ENCODE assay signal across 8 mouse cellular contexts in genomic region chr4:143258517-143258916, GRCm38 (mm10). TPM values are rescaled to one million over a fixed set of nuclear protein-coding genes. Genes with fewer than 3 reads are reported as not detected.
DNase-seq lines count a peak whose midpoint lies in the region; ATAC-seq and TF ChIP-seq lines count a peak whose summit lies in the region.

No protein-coding gene starts in this region.

- WGBS in forebrain, embryonic 13.5 days = 34% methylated on average over 19 of the region's 19 CpGs
- 33% methylated on average over 19 of the region's 19 CpGs for WGBS in hindbrain, embryonic 13.5 days
- WGBS in limb, embryonic 14.5 days = 36% methylated on average over 19 of the region's 19 CpGs
- WGBS in midbrain, embryonic 13.5 days = 43% methylated on average over 19 of the region's 19 CpGs
- 34% methylated on average over 19 of the region's 19 CpGs for whole genome bisulfite sequencing in stomach, embryonic 16.5 days

- DNase-seq in adrenal gland, adult (ENCODE audit: inconsistent age in 2 of 2, low spot score in 1 of 2) = peak; percentile 38 to 86
- no peak for DNase-seq in adrenal gland, adult 8-10 months
- DNase-seq in adrenal gland, postnatal 10 days = peak; percentile 86
- DNase-seq in limb, embryonic 14.5 days (ENCODE audit: low spot score) = no peak

- no peaks in the 10 kb centered on the region for H3K27me3 ChIP-seq in forebrain, embryonic 13.5 days
- H3K27me3 ChIP-seq in hindbrain, embryonic 13.5 days = no peaks in the 10 kb centered on the region
- no peaks in the 10 kb centered on the region for H3K27me3 ChIP-seq in limb, embryonic 14.5 days (ENCODE audit: control insufficient read depth, insufficient read depth, low read length)
- H3K27me3 ChIP-seq in midbrain, embryonic 13.5 days = no peaks in the 10 kb centered on the region
- H3K27me3 ChIP-seq in stomach, embryonic 16.5 days (ENCODE audit: control insufficient read depth, insufficient read depth, low read length) = no peaks in the 10 kb centered on the region

- no peak overlapping the region for H3K9ac ChIP-seq in forebrain, embryonic 13.5 days
- H3K9ac ChIP-seq in hindbrain, embryonic 13.5 days = no peak overlapping the region
- no peak overlapping the region for H3K9ac ChIP-seq in limb, embryonic 14.5 days (ENCODE audit: low read depth, low read length, severe bottlenecking)
- no peak overlapping the region for H3K9ac ChIP-seq in midbrain, embryonic 13.5 days (replicated peaks)
- no peak overlapping the region for H3K9ac ChIP-seq in stomach, embryonic 16.5 days (ENCODE audit: low read length)

- peak; percentile 41; the same call in 1 of the 2 replicates for ATAC-seq in forebrain, embryonic 13.5 days
- peak; percentile 39; the same call in 1 of the 2 replicates for ATAC-seq in hindbrain, embryonic 13.5 days (ENCODE audit: low FRiP score)
- ATAC-seq in limb, embryonic 14.5 days (ENCODE audit: low FRiP score, low read depth) = 0 out of 2 replicates have a peak, but pooled peaks have one; percentile 39
- peak; percentile 73 for ATAC-seq in midbrain, embryonic 13.5 days
- ATAC-seq in stomach, embryonic 16.5 days (ENCODE audit: insufficient read depth, low FRiP score) = 0 out of 2 replicates have a peak, but pooled peaks have one; percentile 25

- peak overlapping the region; percentile 33 for H3K4me2 ChIP-seq in forebrain, embryonic 13.5 days
- H3K4me2 ChIP-seq in hindbrain, embryonic 13.5 days = peak overlapping the region; percentile 24
- H3K4me2 ChIP-seq in limb, embryonic 14.5 days (replicated peaks; ENCODE audit: low read depth, low read length, severe bottlenecking) = peak overlapping the region; percentile 37
- H3K4me2 ChIP-seq in midbrain, embryonic 13.5 days (replicated peaks) = peak overlapping the region; percentile 26; the same call in 1 of the 2 replicates
- peak overlapping the region; percentile 43 for H3K4me2 ChIP-seq in stomach, embryonic 16.5 days (ENCODE audit: low read depth, low read length)

- no peak overlapping the region for H3K4me3 ChIP-seq in forebrain, embryonic 13.5 days
- H3K4me3 ChIP-seq in hindbrain, embryonic 13.5 days = no peak overlapping the region
- H3K4me3 ChIP-seq in limb, embryonic 14.5 days (replicated peaks; ENCODE audit: low read length) = no peak overlapping the region
- H3K4me3 ChIP-seq in midbrain, embryonic 13.5 days (replicated peaks) = no peak overlapping the region
- H3K4me3 ChIP-seq in stomach, embryonic 16.5 days (replicated peaks; ENCODE audit: low read length) = no peak overlapping the region

- H3K36me3 ChIP-seq in forebrain, embryonic 13.5 days (ENCODE audit: poor library complexity, severe bottlenecking) = no peaks in the 10 kb centered on the region
- H3K36me3 ChIP-seq in hindbrain, embryonic 13.5 days = no peaks in the 10 kb centered on the region
- H3K36me3 ChIP-seq in limb, embryonic 14.5 days (ENCODE audit: control insufficient read depth, insufficient read depth, low read length) = no peaks in the 10 kb centered on the region
- H3K36me3 ChIP-seq in midbrain, embryonic 13.5 days = no peaks in the 10 kb centered on the region
- no peaks in the 10 kb centered on the region for H3K36me3 ChIP-seq in stomach, embryonic 16.5 days (ENCODE audit: control insufficient read depth, insufficient read depth, low read length)

- H3K9me3 ChIP-seq in forebrain, embryonic 13.5 days (replicated peaks) = no peaks in the 10 kb centered on the region
- H3K9me3 ChIP-seq in hindbrain, embryonic 13.5 days = no peaks in the 10 kb centered on the region
- H3K9me3 ChIP-seq in limb, embryonic 14.5 days (ENCODE audit: control insufficient read depth, low read length) = no peaks in the 10 kb centered on the region
- H3K9me3 ChIP-seq in midbrain, embryonic 13.5 days = no peaks in the 10 kb centered on the region
- no peaks in the 10 kb centered on the region for H3K9me3 ChIP-seq in stomach, embryonic 16.5 days (replicated peaks; ENCODE audit: control insufficient read depth, low read length)

- no peak overlapping the region for H3K27ac ChIP-seq in forebrain, embryonic 13.5 days
- H3K27ac ChIP-seq in hindbrain, embryonic 13.5 days = no peak overlapping the region
- no peak overlapping the region for H3K27ac ChIP-seq in limb, embryonic 14.5 days (replicated peaks; ENCODE audit: low read depth, low read length)
- H3K27ac ChIP-seq in midbrain, embryonic 13.5 days = no peak overlapping the region
- no peak overlapping the region for H3K27ac ChIP-seq in stomach, embryonic 16.5 days (ENCODE audit: low read length)

- no peaks in the 10 kb centered on the region for H3K4me1 ChIP-seq in forebrain, embryonic 13.5 days
- peaks cover 6% of the 10 kb centered on the region; the same call in 1 of the 2 replicates for H3K4me1 ChIP-seq in hindbrain, embryonic 13.5 days (replicated peaks)
- H3K4me1 ChIP-seq in limb, embryonic 14.5 days (ENCODE audit: control insufficient read depth, insufficient read depth, low read length) = 0 out of 2 replicates have a peak, but pooled peaks cover 6% of the 10 kb centered on the region
- peaks cover 9% of the 10 kb centered on the region for H3K4me1 ChIP-seq in midbrain, embryonic 13.5 days (replicated peaks)
- H3K4me1 ChIP-seq in stomach, embryonic 16.5 days (ENCODE audit: control insufficient read depth, insufficient read depth, low read length) = 0 out of 2 replicates have a peak, but pooled peaks cover 2% of the 10 kb centered on the region

- TF ChIP-seq POLR2A in limb, embryonic 14.5 days (IDR thresholded peaks at IDR 0.05; ENCODE audit: borderline replicate concordance, extremely low read depth, insufficient read depth, insufficient read length) = no peak

RNA-seq across cellular contexts. Expression of gene Pdpn, which starts 40.8 kb away (rescaled TPM):
- 10 to 100 TPM in 2 of 4 experiments, 1 to 10 TPM in 2; 6.6 to 13.7 (median 10.0) TPM for total RNA-seq in adrenal gland, adult 8-10 months (2022)
- 10 to 100 TPM in 1 of 2 experiments, 1 to 10 TPM in 1; 9.3 to 11.1 TPM for total RNA-seq in adrenal gland, postnatal 10 days (2021)
- 59.6 and 62.2 TPM in 2 replicates for polyA plus RNA-seq in forebrain, embryonic 13.5 days (2015; fragmentation: Nextera tagmentation; extraction: Ambion mirVana)
- 71.2 and 77.9 TPM in 2 replicates for polyA plus RNA-seq in hindbrain, embryonic 13.5 days (2015; fragmentation: Nextera tagmentation; extraction: Ambion mirVana)
- polyA plus RNA-seq in limb, embryonic 14.5 days (2012; rRNA removed) = 24.2 and 34.3 TPM in 2 replicates
- polyA plus RNA-seq in limb, embryonic 14.5 days (2014; fragmentation: Nextera tagmentation; extraction: Ambion mirVana) = 77.4 and 80.3 TPM in 2 replicates
- polyA plus RNA-seq in midbrain, embryonic 13.5 days (2015; fragmentation: Nextera tagmentation; extraction: Ambion mirVana) = 70.8 and 72.5 TPM in 2 replicates
- 32.2 and 33.7 TPM in 2 replicates for polyA plus RNA-seq in stomach, embryonic 16.5 days (2015; fragmentation: Nextera tagmentation; extraction: Ambion mirVana)

RNA-seq across cellular contexts. Expression of gene Prdm2, which starts 45.7 kb away (rescaled TPM):
- 10 to 100 TPM; 30.3 to 36.8 (median 33.7) TPM for total RNA-seq in adrenal gland, adult 8-10 months (2022)
- total RNA-seq in adrenal gland, postnatal 10 days (2021) = 10 to 100 TPM; 21.2 to 23.4 TPM
- polyA plus RNA-seq in forebrain, embryonic 13.5 days (2015; fragmentation: Nextera tagmentation; extraction: Ambion mirVana) = 17.6 and 18.6 TPM in 2 replicates
- 17.6 and 18.6 TPM in 2 replicates for polyA plus RNA-seq in hindbrain, embryonic 13.5 days (2015; fragmentation: Nextera tagmentation; extraction: Ambion mirVana)
- polyA plus RNA-seq in limb, embryonic 14.5 days (2012; rRNA removed) = 26.2 and 28.8 TPM in 2 replicates
- 14.2 and 17.2 TPM in 2 replicates for polyA plus RNA-seq in limb, embryonic 14.5 days (2014; fragmentation: Nextera tagmentation; extraction: Ambion mirVana)
- polyA plus RNA-seq in midbrain, embryonic 13.5 days (2015; fragmentation: Nextera tagmentation; extraction: Ambion mirVana) = 18.3 and 21.2 TPM in 2 replicates
- 8.9 and 10.2 TPM in 2 replicates for polyA plus RNA-seq in stomach, embryonic 16.5 days (2015; fragmentation: Nextera tagmentation; extraction: Ambion mirVana)

Comparison
In these comparisons a context has a peak if more than half of its experiments do, and no peak if none do; other contexts are left out.
1. DNase-seq: peak in adrenal gland, adult (2 of 2) and adrenal gland, postnatal 10 days (single experiment); none in adrenal gland, adult 8-10 months (single experiment) and limb, embryonic 14.5 days (single experiment).
2. Peak in every context shown above with its lines, with median percentiles within 50 percentile points of each other: ATAC-seq and H3K4me2 ChIP-seq.